Mouse (Mus musculus): ENCODE results near the gene Crtc1. TPM values are rescaled to one million over a fixed set of nuclear protein-coding genes. Genes with fewer than 3 reads are reported as not detected.

Crtc1 gene
- polyA plus RNA-seq, 1 experiment from 2014 or later = 23.0 TPM

GRCm38 (mm10) chr8:70477269-70477982 is 38.0 kb upstream of the Crtc1 start:
- H3K9ac ChIP-seq (replicated peaks; ENCODE audit: low read depth, low read length) = no peak overlapping the region
- no peaks in the 10 kb centered on the region for H3K9me3 ChIP-seq (ENCODE audit: control insufficient read depth, low read depth, low read length)

GRCm38 (mm10) chr8:70476333-70477268 is 37.2 kb upstream of the Crtc1 start, which contains the start of gene Klhl26:
Gene Klhl26 (minus strand): TSS chr8:70476968.
- Histone ChIP-seq H3K27ac (ENCODE audit: low read length) (peak within 1 kb of the TSS; percentile 44; the same call in 1 of the 2 replicates), H3K4me1 (ENCODE audit: control insufficient read depth, insufficient read depth, low read length) (peaks cover 14% of the 10 kb centered on the region; the same call in 1 of the 2 replicates), H3K36me3 (ENCODE audit: control insufficient read depth, insufficient read depth, low read length) (no peaks in the 10 kb centered on the region), H3K9me3 (ENCODE audit: control insufficient read depth, low read depth, low read length) (no peaks in the 10 kb centered on the region), H3K27me3 (ENCODE audit: control insufficient read depth, insufficient read depth, low read length) (no peaks in the 10 kb centered on the region), H3K4me2 (replicated peaks; ENCODE audit: low read depth, low read length) (peak within 1 kb of the TSS; percentile 95), H3K4me3 (ENCODE audit: low read depth, low read length) (peak within 1 kb of the TSS; percentile 92), H3K9ac (replicated peaks; ENCODE audit: low read depth, low read length) (peak within 1 kb of the TSS; percentile 92)
- peak; percentile 90 for ATAC-seq (ENCODE audit: insufficient number of reproducible peaks, insufficient read depth, low FRiP score, low read depth)
- under 1% methylated on average over 53 of the region's 53 CpGs for WGBS

More at GRCm38 (mm10) chr8:70477269-70477982, 38.0 kb upstream of the Crtc1 start:
- 3% methylated on average over 21 of the region's 21 CpGs for WGBS
- Histone ChIP-seq H3K27ac (ENCODE audit: low read length) (peak overlapping the region; percentile 7; the same call in 1 of the 2 replicates), H3K27me3 (ENCODE audit: control insufficient read depth, insufficient read depth, low read length) (no peaks in the 10 kb centered on the region), H3K36me3 (ENCODE audit: control insufficient read depth, insufficient read depth, low read length) (no peaks in the 10 kb centered on the region), H3K4me3 (ENCODE audit: low read depth, low read length) (peak overlapping the region; percentile 92), H3K4me1 (ENCODE audit: control insufficient read depth, insufficient read depth, low read length) (peaks cover 14% of the 10 kb centered on the region; the same call in 1 of the 2 replicates), H3K4me2 (replicated peaks; ENCODE audit: low read depth, low read length) (peak overlapping the region; percentile 95)
- ATAC-seq (ENCODE audit: insufficient number of reproducible peaks, insufficient read depth, low FRiP score, low read depth) = peak; percentile 43

GRCm38 (mm10) chr8:70471856-70472255 is 32.5 kb upstream of the Crtc1 start:
- ATAC-seq (ENCODE audit: insufficient number of reproducible peaks, insufficient read depth, low FRiP score, low read depth) = no peak
- H3K27me3 ChIP-seq (ENCODE audit: control insufficient read depth, insufficient read depth, low read length) = no peaks in the 10 kb centered on the region
- 98% methylated on average over 7 of the region's 7 CpGs for WGBS
- no peak overlapping the region for H3K4me2 ChIP-seq (replicated peaks; ENCODE audit: low read depth, low read length)
- H3K36me3 ChIP-seq (ENCODE audit: control insufficient read depth, insufficient read depth, low read length) = no peaks in the 10 kb centered on the region; the same call in 1 of the 2 replicates
- peaks cover 7% of the 10 kb centered on the region; the same call in 1 of the 2 replicates for H3K4me1 ChIP-seq (ENCODE audit: control insufficient read depth, insufficient read depth, low read length)
- H3K9ac ChIP-seq (replicated peaks; ENCODE audit: low read depth, low read length) = no peak overlapping the region
- H3K9me3 ChIP-seq (ENCODE audit: control insufficient read depth, low read depth, low read length) = no peaks in the 10 kb centered on the region
- H3K27ac ChIP-seq (ENCODE audit: low read length) = no peak overlapping the region
- no peak overlapping the region for H3K4me3 ChIP-seq (ENCODE audit: low read depth, low read length)

GRCm38 (mm10) chr8:70469938-70470337 is 30.6 kb upstream of the Crtc1 start:
- Histone ChIP-seq H3K9ac (replicated peaks; ENCODE audit: low read depth, low read length) (no peak overlapping the region), H3K36me3 (ENCODE audit: control insufficient read depth, insufficient read depth, low read length) (no peaks in the 10 kb centered on the region; the same call in 1 of the 2 replicates), H3K4me2 (replicated peaks; ENCODE audit: low read depth, low read length) (no peak overlapping the region), H3K4me3 (ENCODE audit: low read depth, low read length) (no peak overlapping the region), H3K27ac (ENCODE audit: low read length) (no peak overlapping the region), H3K4me1 (ENCODE audit: control insufficient read depth, insufficient read depth, low read length) (no peaks in the 10 kb centered on the region), H3K9me3 (ENCODE audit: control insufficient read depth, low read depth, low read length) (no peaks in the 10 kb centered on the region), H3K27me3 (ENCODE audit: control insufficient read depth, insufficient read depth, low read length) (no peaks in the 10 kb centered on the region)
- 59% methylated on average over 2 of the region's 2 CpGs for WGBS
- no peak for ATAC-seq (ENCODE audit: insufficient number of reproducible peaks, insufficient read depth, low FRiP score, low read depth)

GRCm38 (mm10) chr8:70469295-70469916 is 30.0 kb upstream of the Crtc1 start:
- Histone ChIP-seq H3K27ac (ENCODE audit: low read length) (no peak overlapping the region), H3K27me3 (ENCODE audit: control insufficient read depth, insufficient read depth, low read length) (no peaks in the 10 kb centered on the region), H3K4me1 (ENCODE audit: control insufficient read depth, insufficient read depth, low read length) (no peaks in the 10 kb centered on the region), H3K4me2 (replicated peaks; ENCODE audit: low read depth, low read length) (no peak overlapping the region), H3K4me3 (ENCODE audit: low read depth, low read length) (no peak overlapping the region), H3K9me3 (ENCODE audit: control insufficient read depth, low read depth, low read length) (no peaks in the 10 kb centered on the region), H3K9ac (replicated peaks; ENCODE audit: low read depth, low read length) (no peak overlapping the region), H3K36me3 (ENCODE audit: control insufficient read depth, insufficient read depth, low read length) (no peaks in the 10 kb centered on the region; the same call in 1 of the 2 replicates)
- no peak for ATAC-seq (ENCODE audit: insufficient number of reproducible peaks, insufficient read depth, low FRiP score, low read depth)
- 55% methylated on average over 10 of the region's 10 CpGs for WGBS

- no peak overlapping the region for H3K27ac ChIP-seq (ENCODE audit: low read length)
- no peak for ATAC-seq (ENCODE audit: insufficient number of reproducible peaks, insufficient read depth, low FRiP score, low read depth)
Observed at GRCm38 (mm10) chr8:70468733-70469132, 29.4 kb upstream of the Crtc1 start.

GRCm38 (mm10) chr8:70467907-70468306 is 28.5 kb upstream of the Crtc1 start:
- Histone ChIP-seq H3K9me3 (ENCODE audit: control insufficient read depth, low read depth, low read length) (no peaks in the 10 kb centered on the region), H3K4me1 (ENCODE audit: control insufficient read depth, insufficient read depth, low read length) (no peaks in the 10 kb centered on the region), H3K9ac (replicated peaks; ENCODE audit: low read depth, low read length) (no peak overlapping the region), H3K4me2 (replicated peaks; ENCODE audit: low read depth, low read length) (no peak overlapping the region), H3K36me3 (ENCODE audit: control insufficient read depth, insufficient read depth, low read length) (no peaks in the 10 kb centered on the region; the same call in 1 of the 2 replicates), H3K27me3 (ENCODE audit: control insufficient read depth, insufficient read depth, low read length) (no peaks in the 10 kb centered on the region), H3K4me3 (ENCODE audit: low read depth, low read length) (no peak overlapping the region), H3K27ac (ENCODE audit: low read length) (no peak overlapping the region)
- no peak for ATAC-seq (ENCODE audit: insufficient number of reproducible peaks, insufficient read depth, low FRiP score, low read depth)
- WGBS = 47% methylated on average over 1 of the region's 1 CpGs

More at GRCm38 (mm10) chr8:70468733-70469132, 29.4 kb upstream of the Crtc1 start:
- Histone ChIP-seq H3K4me2 (replicated peaks; ENCODE audit: low read depth, low read length) (no peak overlapping the region), H3K36me3 (ENCODE audit: control insufficient read depth, insufficient read depth, low read length) (no peaks in the 10 kb centered on the region; the same call in 1 of the 2 replicates), H3K27me3 (ENCODE audit: control insufficient read depth, insufficient read depth, low read length) (no peaks in the 10 kb centered on the region), H3K4me3 (ENCODE audit: low read depth, low read length) (no peak overlapping the region), H3K4me1 (ENCODE audit: control insufficient read depth, insufficient read depth, low read length) (no peaks in the 10 kb centered on the region), H3K9me3 (ENCODE audit: control insufficient read depth, low read depth, low read length) (no peaks in the 10 kb centered on the region), H3K9ac (replicated peaks; ENCODE audit: low read depth, low read length) (no peak overlapping the region)
- 88% methylated on average over 4 of the region's 4 CpGs for WGBS

- H3K27me3 ChIP-seq (ENCODE audit: control insufficient read depth, insufficient read depth, low read length) = no peaks in the 10 kb centered on the region
- WGBS = 63% methylated on average over 5 of the region's 5 CpGs
- no peak overlapping the region for H3K4me2 ChIP-seq (replicated peaks; ENCODE audit: low read depth, low read length)
- no peaks in the 10 kb centered on the region; the same call in 1 of the 2 replicates for H3K36me3 ChIP-seq (ENCODE audit: control insufficient read depth, insufficient read depth, low read length)
- no peak overlapping the region for H3K27ac ChIP-seq (ENCODE audit: low read length)
- H3K4me3 ChIP-seq (ENCODE audit: low read depth, low read length) = no peak overlapping the region
- H3K9ac ChIP-seq (replicated peaks; ENCODE audit: low read depth, low read length) = no peak overlapping the region
- ATAC-seq (ENCODE audit: insufficient number of reproducible peaks, insufficient read depth, low FRiP score, low read depth) = no peak
- H3K4me1 ChIP-seq (ENCODE audit: control insufficient read depth, insufficient read depth, low read length) = no peaks in the 10 kb centered on the region
- H3K9me3 ChIP-seq (ENCODE audit: control insufficient read depth, low read depth, low read length) = no peaks in the 10 kb centered on the region
Observed at GRCm38 (mm10) chr8:70467229-70467725, 27.9 kb upstream of the Crtc1 start.
